Mouse (Mus musculus) gastrocnemius, postnatal 4 days (tissue): ENCODE results near the gene Macrod2. TPM values are rescaled to one million over a fixed set of nuclear protein-coding genes. Genes with fewer than 3 reads are reported as not detected.

Source experiments
- DNase-seq, 2 experiments: peaks; one replicate each; pipeline ENCODE4 v3.0.0; 2021 to 2022; ENCODE audit warnings: low spot score in 2 of 2, mixed read lengths in 2 of 2
- total RNA-seq, 2 experiments: library from RNA; stranded (reverse); gene quantifications; 2 replicates each; pipeline ENCODE4 v1.2.3; 2021

The Macrod2 gene
- total RNA-seq, 2 experiments from 2014 or later = 17.3 to 17.4 TPM

DNA sequence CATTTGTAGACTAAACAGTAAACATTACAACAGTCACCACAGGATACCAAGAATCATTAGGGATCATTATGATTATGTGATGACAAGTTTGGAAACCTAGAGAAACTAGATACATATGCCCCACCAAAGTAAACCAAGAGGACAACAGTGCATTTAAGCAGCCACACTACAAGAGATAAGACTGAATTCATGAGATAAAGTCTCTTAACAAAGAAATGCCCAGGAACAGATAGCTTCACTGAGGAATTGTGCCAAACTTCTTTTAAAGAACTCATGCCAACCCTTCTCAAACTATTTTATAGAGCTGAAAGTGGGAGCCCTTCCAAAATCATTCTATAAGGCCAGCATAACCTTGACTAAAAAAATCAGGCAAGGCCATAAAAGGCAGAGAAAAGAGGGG lies 2015.0 kb downstream of the Macrod2 start:
- DNase-seq = no peak

DNA sequence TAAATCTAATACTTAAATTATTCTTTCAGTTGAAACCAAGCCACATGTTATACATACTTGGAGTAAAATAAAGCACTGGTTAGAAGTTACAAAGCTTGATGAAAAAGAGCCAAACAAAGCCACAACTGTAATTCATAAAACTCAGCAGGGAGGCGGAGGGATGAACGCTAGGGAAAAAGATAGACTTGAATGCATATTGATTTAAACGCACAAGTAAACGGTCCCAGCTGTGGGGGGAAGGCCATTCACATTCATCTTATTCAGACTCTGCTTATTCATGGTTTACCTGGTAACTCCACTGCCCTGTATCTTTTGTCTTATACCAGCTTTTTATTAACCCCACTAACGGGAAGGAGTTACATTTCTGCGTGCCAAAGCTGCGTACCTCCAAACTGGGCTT lies 2038.0 kb downstream of the Macrod2 start:
- DNase-seq = no peak

DNA sequence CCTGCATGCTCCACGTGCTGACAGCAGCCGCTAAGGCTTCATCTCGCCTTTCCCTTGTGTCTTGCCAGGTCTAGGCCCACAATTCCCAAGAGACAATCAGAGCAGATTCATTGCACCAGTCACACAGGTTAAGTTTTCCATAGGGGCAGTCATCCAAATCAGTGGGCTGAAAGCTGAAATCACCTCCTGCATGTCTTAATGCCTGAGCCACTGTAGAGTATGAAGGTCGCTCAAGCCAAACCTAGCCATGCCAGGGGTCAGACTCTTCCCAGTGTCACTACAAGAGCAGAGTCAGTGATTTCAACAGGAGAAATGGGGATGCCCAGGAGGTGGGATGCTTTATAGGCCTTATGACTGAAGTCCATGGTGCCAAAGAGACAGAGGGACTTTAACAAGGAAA lies 2039.6 kb downstream of the Macrod2 start:
- DNase-seq = no peak

DNA sequence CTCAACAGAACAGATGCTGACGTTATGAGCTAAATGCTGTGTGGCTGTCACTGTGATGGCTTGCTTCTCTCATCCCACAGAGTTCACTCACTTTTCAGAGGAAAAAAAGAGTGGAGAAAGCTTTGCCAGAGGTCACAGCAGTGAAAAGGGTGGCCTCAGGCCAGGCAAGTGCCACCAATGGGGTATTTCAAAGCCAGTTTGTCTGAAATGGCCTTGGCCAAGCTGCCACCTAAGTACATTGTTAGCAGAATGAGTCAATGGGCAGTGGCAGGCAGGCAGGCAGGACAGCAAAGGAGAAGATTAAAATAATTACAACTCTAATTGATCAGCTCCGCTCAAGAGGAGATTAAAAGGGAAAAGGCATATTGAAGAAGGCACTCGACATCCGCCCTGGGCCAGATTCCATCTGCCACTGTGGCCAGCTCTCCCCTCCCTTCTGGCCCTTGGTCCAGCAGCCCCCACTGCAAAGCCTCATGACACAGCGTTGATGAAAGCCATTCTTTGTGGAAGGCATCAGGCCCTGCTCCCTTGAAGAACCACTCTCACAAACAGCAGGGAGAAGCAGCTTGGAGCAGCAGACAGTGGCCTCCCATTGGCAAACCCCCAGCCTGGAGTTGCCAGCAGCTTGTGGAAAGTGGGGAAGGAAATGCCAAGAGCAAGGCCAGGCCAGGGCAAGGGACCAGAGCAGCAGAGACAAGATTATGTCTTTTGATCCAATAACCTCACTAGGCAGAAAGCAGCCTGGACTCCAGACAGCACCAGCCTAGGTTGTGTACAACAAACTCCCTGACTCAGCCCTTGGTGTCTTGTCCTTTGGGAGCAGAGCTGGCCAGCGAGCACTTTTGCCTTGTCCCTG lies 2042.7 kb downstream of the Macrod2 start:
- peak; percentile 38 to 59 for DNase-seq

Other genes with a start within 250 kb of the Macrod2 start
- not detected for gene Gm17374, start 243.3 kb upstream of the Macrod2 start, total RNA-seq
- 10 to 100 TPM; 16.9 to 20.6 TPM for gene Esf1, start 224.7 kb upstream of the Macrod2 start, total RNA-seq
- 10 to 100 TPM; 23.5 to 25.4 TPM for gene Ndufaf5, start 224.7 kb upstream of the Macrod2 start, total RNA-seq
- gene Sel1l2, start 5.6 kb upstream of the Macrod2 start, total RNA-seq = not detected